ENCODE assay signal across 25 mouse cellular contexts in the genomic region with DNA sequence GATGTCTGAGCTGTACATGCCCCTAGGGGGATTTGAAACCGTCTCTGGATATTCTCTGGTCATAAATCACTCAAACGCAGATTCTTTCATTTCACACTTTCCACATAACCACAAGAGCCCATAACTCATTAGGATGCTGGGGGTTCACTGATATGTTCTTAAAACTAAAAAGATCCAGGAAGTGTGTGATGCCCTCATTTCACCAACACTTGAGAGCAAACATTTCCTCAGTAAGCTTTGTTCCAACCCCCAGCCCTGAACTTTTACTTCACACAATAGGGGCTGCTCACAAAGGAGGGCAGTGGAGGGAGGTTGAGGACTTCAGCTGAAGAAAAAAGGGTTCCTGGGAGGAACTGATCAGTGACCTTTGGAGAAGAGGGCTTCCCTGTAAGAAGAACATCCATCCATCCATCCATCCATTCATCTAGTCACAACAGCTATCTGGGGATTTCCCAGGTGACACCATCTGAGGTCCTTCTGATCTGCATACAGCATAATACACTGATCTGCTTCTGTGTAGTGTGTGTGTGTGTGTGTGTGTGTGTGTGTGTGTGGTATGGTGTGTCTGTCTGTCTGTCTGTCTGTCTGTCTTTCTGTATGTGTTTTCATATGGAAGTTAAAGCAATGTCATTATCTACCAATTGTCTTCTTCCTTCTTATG.
DNase-seq lines count a peak whose midpoint lies in the region; ATAC-seq lines count a peak whose summit lies in the region.
"Had no signal": no experiment of that assay in that cellular context is flagged by ENCODE, and none has a peak within 500 bp of the region (broad histone marks: within the 10 kb centered on the region; RNA-seq: fewer than 3 reads in every experiment).

No protein-coding gene starts in this region.

- no peak for DNase-seq in kidney, postnatal 25 days
- DNase-seq in A20 (ENCODE audit: low read depth, low spot score), result peak; percentile 6
- DNase-seq in CD8-positive naive resting alpha-beta T cell, adult 2 months (ENCODE audit: low read depth in 2 of 2, low spot score in 2 of 2), result peak; percentile 1 to 17
- peak; percentile 16 for DNase-seq in mesoderm, embryonic 11.5 days (ENCODE audit: low read depth, low spot score)
- no peak for DNase-seq in layer of hippocampus, adult 11-12 months (ENCODE audit: low spot score)
- no peak for DNase-seq in layer of hippocampus, postnatal 36 days
- DNase-seq: adrenal gland, adult 8-10 months; cerebellum, adult 2 months; cerebellum, postnatal 25 days; forebrain, postnatal 0 days; gastrocnemius, postnatal 25 days; heart, postnatal 36 days; lung, adult 2 months; midbrain, embryonic 14.5 days; right cerebral cortex, postnatal 25 days; spleen, adult 18-20 months had no signal

- no peak overlapping the region for H3K9ac ChIP-seq in kidney, embryonic 15.5 days
- H3K9ac ChIP-seq: embryonic facial prominence, embryonic 12.5 days; forebrain, postnatal 0 days; heart, embryonic 15.5 days; hindbrain, embryonic 14.5 days; intestine, embryonic 15.5 days; neural tube, embryonic 12.5 days had no signal

- no peaks in the 10 kb centered on the region for H3K9me3 ChIP-seq in kidney, embryonic 15.5 days (replicated peaks)
- H3K9me3 ChIP-seq: embryonic facial prominence, embryonic 12.5 days; G1E; heart, embryonic 15.5 days; intestine, embryonic 15.5 days; neural tube, embryonic 12.5 days had no signal

- H3K4me2 ChIP-seq in kidney, embryonic 15.5 days, result no peak overlapping the region
- H3K4me2 ChIP-seq: embryonic facial prominence, embryonic 12.5 days; heart, embryonic 15.5 days; hindbrain, embryonic 14.5 days; intestine, embryonic 15.5 days; liver, embryonic 11.5 days; neural tube, embryonic 12.5 days had no signal

- H3K4me3 ChIP-seq in kidney, embryonic 15.5 days (replicated peaks), result no peak overlapping the region
- H3K4me3 ChIP-seq: embryonic facial prominence, embryonic 12.5 days; heart, embryonic 15.5 days; intestine, embryonic 15.5 days; neural tube, embryonic 12.5 days had no signal

- H3K36me3 ChIP-seq in kidney, embryonic 15.5 days, result no peaks in the 10 kb centered on the region
- H3K36me3 ChIP-seq: embryonic facial prominence, embryonic 12.5 days; G1E; heart, embryonic 15.5 days; intestine, embryonic 15.5 days; neural tube, embryonic 12.5 days had no signal

- 27% methylated on average over 2 of the region's 2 CpGs for WGBS in kidney, embryonic 15.5 days

- 0 out of 2 replicates have a peak, but pooled peaks cover 5% of the 10 kb centered on the region for H3K4me1 ChIP-seq in kidney, embryonic 15.5 days
- H3K4me1 ChIP-seq: embryonic facial prominence, embryonic 12.5 days; heart, embryonic 15.5 days; intestine, embryonic 15.5 days; neural tube, embryonic 12.5 days had no signal

- ATAC-seq in kidney, embryonic 15.5 days (replicated peaks; ENCODE audit: low FRiP score), result peak; percentile 36; the same call in 1 of the 2 replicates
- ATAC-seq: forebrain, postnatal 0 days; intestine, embryonic 15.5 days; Patski had no signal

- H3K27me3 ChIP-seq in kidney, embryonic 15.5 days, result no peaks in the 10 kb centered on the region
- H3K27me3 ChIP-seq: embryonic facial prominence, embryonic 12.5 days; heart, embryonic 15.5 days; intestine, embryonic 15.5 days; neural tube, embryonic 12.5 days; Patski had no signal

- peak overlapping the region; percentile 71 for H3K27ac ChIP-seq in kidney, embryonic 15.5 days
- H3K27ac ChIP-seq: embryonic facial prominence, embryonic 12.5 days; heart, embryonic 15.5 days; hindbrain, embryonic 14.5 days; intestine, embryonic 15.5 days; neural tube, embryonic 12.5 days had no signal

Comparison
In these comparisons a context has a peak if more than half of its experiments do, and no peak if none do; other contexts are left out.
1. DNase-seq: peak in A20 (single experiment), CD8-positive naive resting alpha-beta T cell, adult 2 months (2 of 2) and mesoderm, embryonic 11.5 days (single experiment); none in kidney, postnatal 25 days (0 of 2), layer of hippocampus, adult 11-12 months (single experiment) and layer of hippocampus, postnatal 36 days (0 of 2).